Mouse (Mus musculus) forebrain, postnatal 0 days (tissue): Measurements from ENCODE around the gene Uggt2. TPM values are rescaled to one million over a fixed set of nuclear protein-coding genes. Genes with fewer than 3 reads are reported as not detected.

Experiments
- ATAC-seq: fragments of 200-750 bp; cut with Nextera tagmentation; 2 replicates; pipeline ENCODE4 v1.8.0; 2017; ENCODE audit warnings: mild to moderate bottlenecking, moderate library complexity
- DNase-seq: peaks from one replicate; pipeline ENCODE4 v3.0.0-alpha.2; 2015
- H3K27ac ChIP-seq: fragments of 300-500 bp; sonication (generic); 2 replicates; pipeline ENCODE4 v1.5.1; 2014; ENCODE audit warnings: low read depth, mild to moderate bottlenecking, antibody characterized with exemption, low read length, moderate library complexity, mixed read lengths
- H3K27me3 ChIP-seq: fragments of 300-500 bp; sonication (generic); 2 replicates; pipeline ENCODE4 v1.6.1; 2014; ENCODE audit warnings: mild to moderate bottlenecking, low read length, mixed read lengths; ENCODE audit not compliant: insufficient read depth
- H3K36me3 ChIP-seq: fragments of 300-500 bp; sonication (generic); 2 replicates; pipeline ENCODE4 v1.6.1; 2014; ENCODE audit warnings: mild to moderate bottlenecking, moderate library complexity; ENCODE audit not compliant: insufficient read depth
- H3K4me1 ChIP-seq: fragments of 300-500 bp; sonication (generic); 2 replicates; pipeline ENCODE4 v1.6.1; 2014; ENCODE audit warnings: antibody characterized with exemption; ENCODE audit not compliant: insufficient read depth
- H3K4me2 ChIP-seq: fragments of 300-500 bp; sonication (generic); 2 replicates; pipeline ENCODE4 v1.6.1; 2014; ENCODE audit warnings: low read depth, mild to moderate bottlenecking, moderate library complexity
- H3K4me3 ChIP-seq: fragments of 300-500 bp; sonication (generic); 2 replicates; pipeline ENCODE4 v1.5.1; 2014; ENCODE audit warnings: low read depth, low read length, mixed read lengths
- H3K9ac ChIP-seq: fragments of 300-500 bp; sonication (generic); 2 replicates; pipeline ENCODE4 v1.6.1; 2014; ENCODE audit warnings: mild to moderate bottlenecking
- H3K9me3 ChIP-seq: fragments of 300-500 bp; sonication (generic); 2 replicates; pipeline ENCODE4 v1.6.1; 2016; ENCODE audit warnings: low read length
- CTCF ChIP-seq: sonication (generic); IDR thresholded peaks from 2 replicates; pipeline ENCODE4 v1.5.1; 2016; ENCODE audit warnings: antibody characterized with exemption, control low read depth, low read depth
- WGBS: fragments of 180-500 bp; shearing (Covaris S2); extraction: QIAGEN DNeasy Blood & Tissue Kit; methylation state at CpG from one replicate; pipeline ENCODE4 v1.1.7; 2014; 5-methylcytosine and 5-hydroxymethylcytosine counted together
- polyA plus RNA-seq: library from polyadenylated mRNA; unstranded; fragments of >200 nt; fragmentation: Nextera tagmentation; extraction: Ambion mirVana; gene quantifications from 2 replicates; pipeline ENCODE4 v1.2.1, GENCODE M21; 2015
- total RNA-seq: library from RNA; depleted of rRNA; stranded (reverse); fragments of >200 nt; gene quantifications from 2 replicates; pipeline ENCODE4 v1.2.3, GENCODE M21; 2014

Gene Uggt2
- total and polyA plus RNA-seq, 2 experiments from 2014 or later, result 6.9 to 22.0 TPM

GRCm38 (mm10) chr14:119009531-119009930 is 89.7 kb downstream of the Uggt2 start:
- Histone ChIP-seq H3K9me3 (no peaks in the 10 kb centered on the region), H3K4me3 (no peak overlapping the region), H3K4me1 (peaks cover 4% of the 10 kb centered on the region; the same call in 1 of the 2 replicates), H3K27ac (no peak overlapping the region), H3K9ac (no peak overlapping the region), H3K36me3 (peaks cover 6% of the 10 kb centered on the region; the same call in 1 of the 2 replicates), H3K4me2 (no peak overlapping the region), H3K27me3 (no peaks in the 10 kb centered on the region)
- no peak for TF ChIP-seq CTCF
- WGBS, result 93% methylated on average over 2 of the region's 2 CpGs
- DNase-seq (no peak), ATAC-seq (no peak)

- Histone ChIP-seq H3K4me2 (peak overlapping the region; percentile 91), H3K9me3 (no peaks in the 10 kb centered on the region), H3K27ac (peak overlapping the region; percentile 75), H3K4me1 (peaks cover 4% of the 10 kb centered on the region; the same call in 1 of the 2 replicates), H3K36me3 (peaks cover 6% of the 10 kb centered on the region; the same call in 1 of the 2 replicates), H3K4me3 (peak overlapping the region; percentile 50), H3K27me3 (no peaks in the 10 kb centered on the region), H3K9ac (peak overlapping the region; percentile 46)
- no peak for TF ChIP-seq CTCF
- DNase-seq (peak; percentile 10), ATAC-seq (no peak)
- WGBS, result 45% methylated on average over 7 of the region's 7 CpGs
Observed at GRCm38 (mm10) chr14:119008031-119008590, 91.1 kb downstream of the Uggt2 start.

GRCm38 (mm10) chr14:119007103-119007951 is 91.9 kb downstream of the Uggt2 start:
- Histone ChIP-seq H3K4me1 (peaks cover 4% of the 10 kb centered on the region; the same call in 1 of the 2 replicates), H3K4me2 (peak overlapping the region; percentile 91), H3K9me3 (no peaks in the 10 kb centered on the region), H3K36me3 (peaks cover 11% of the 10 kb centered on the region), H3K27me3 (no peaks in the 10 kb centered on the region), H3K27ac (peak overlapping the region; percentile 75), H3K9ac (peak overlapping the region; percentile 53), H3K4me3 (peak overlapping the region; percentile 50)
- no peak for TF ChIP-seq CTCF
- ATAC-seq, result peak; percentile 100
- DNase-seq, result peak; percentile 98
- WGBS, result under 1% methylated on average over 13 of the region's 13 CpGs

- peak; percentile 65 for DNase-seq
- peak overlapping the region; percentile 75; the same call in 1 of the 2 replicates for H3K27ac ChIP-seq
- no peaks in the 10 kb centered on the region for H3K9me3 ChIP-seq
- no peak for TF ChIP-seq CTCF
- WGBS, result 3% methylated on average over 49 of the region's 49 CpGs
- H3K4me3 ChIP-seq, result peak overlapping the region; percentile 50
- peak overlapping the region; percentile 53 for H3K9ac ChIP-seq
- peak overlapping the region; percentile 91 for H3K4me2 ChIP-seq
- no peaks in the 10 kb centered on the region for H3K27me3 ChIP-seq
- H3K4me1 ChIP-seq, result peaks cover 4% of the 10 kb centered on the region; the same call in 1 of the 2 replicates
- ATAC-seq, result no peak; the same call in 1 of the 2 replicates
- H3K36me3 ChIP-seq, result peaks cover 12% of the 10 kb centered on the region; the same call in 1 of the 2 replicates
Observed at GRCm38 (mm10) chr14:119006441-119007102, 92.7 kb downstream of the Uggt2 start.

GRCm38 (mm10) chr14:119005834-119006233 is 93.4 kb downstream of the Uggt2 start:
- Histone ChIP-seq H3K4me3 (peak overlapping the region; percentile 50; the same call in 1 of the 2 replicates), H3K9me3 (no peaks in the 10 kb centered on the region), H3K4me1 (peaks cover 4% of the 10 kb centered on the region; the same call in 1 of the 2 replicates), H3K36me3 (peaks cover 15% of the 10 kb centered on the region), H3K4me2 (peak overlapping the region; percentile 91), H3K27me3 (no peaks in the 10 kb centered on the region), H3K27ac (0 out of 2 replicates have a peak overlapping the region, but pooled peaks have one; percentile 10), H3K9ac (no peak overlapping the region)
- WGBS, result 5% methylated on average over 5 of the region's 5 CpGs
- no peak for DNase-seq
- no peak for ATAC-seq
- no peak for TF ChIP-seq CTCF

- Histone ChIP-seq H3K27me3 (no peaks in the 10 kb centered on the region), H3K4me3 (no peak overlapping the region), H3K4me2 (no peak overlapping the region), H3K9me3 (no peaks in the 10 kb centered on the region), H3K36me3 (peaks cover 18% of the 10 kb centered on the region), H3K4me1 (peaks cover 4% of the 10 kb centered on the region; the same call in 1 of the 2 replicates), H3K9ac (no peak overlapping the region), H3K27ac (no peak overlapping the region)
- peak; percentile 48; the same call in 1 of the 2 replicates for TF ChIP-seq CTCF
- ATAC-seq (no peak), DNase-seq (no peak)
Observed at GRCm38 (mm10) chr14:119003320-119003719, 95.9 kb downstream of the Uggt2 start.
